Mouse (Mus musculus) kidney, embryonic 15.5 days (tissue): ENCODE results near the gene Myo18a. TPM values are rescaled to one million over a fixed set of nuclear protein-coding genes. Genes with fewer than 3 reads are reported as not detected.

Source experiments
- ATAC-seq: fragments of 200-750 bp; cut with Nextera tagmentation; replicated peaks from 2 replicates; pipeline ENCODE4 v1.8.0; 2017; ENCODE audit warnings: moderate TSS enrichment; ENCODE audit not compliant: low FRiP score
- H3K27ac ChIP-seq: fragments of 300-500 bp; sonication (generic); 2 replicates; pipeline ENCODE4 v1.5.1; 2015; ENCODE audit warnings: mild to moderate bottlenecking, inconsistent platforms
- H3K27me3 ChIP-seq: fragments of 300-500 bp; sonication (generic); 2 replicates; pipeline ENCODE4 v1.6.1; 2015; ENCODE audit warnings: inconsistent platforms
- H3K36me3 ChIP-seq: fragments of 300-500 bp; sonication (generic); 2 replicates; pipeline ENCODE4 v1.6.1; 2015; ENCODE audit warnings: inconsistent platforms
- H3K4me1 ChIP-seq: fragments of 300-500 bp; sonication (generic); 2 replicates; pipeline ENCODE4 v1.6.1; 2015; ENCODE audit warnings: inconsistent platforms
- H3K4me2 ChIP-seq: fragments of 300-500 bp; sonication (generic); 2 replicates; pipeline ENCODE4 v1.6.1; 2015; ENCODE audit warnings: moderate library complexity, mild to moderate bottlenecking, inconsistent platforms
- H3K4me3 ChIP-seq: fragments of 300-500 bp; sonication (generic); replicated peaks from 2 replicates; pipeline ENCODE4 v1.5.1; 2015; ENCODE audit warnings: mild to moderate bottlenecking, inconsistent platforms
- H3K9ac ChIP-seq: fragments of 300-500 bp; sonication (generic); 2 replicates; pipeline ENCODE4 v1.6.1; 2015; ENCODE audit warnings: mild to moderate bottlenecking, inconsistent platforms
- H3K9me3 ChIP-seq: fragments of 300-500 bp; sonication (generic); replicated peaks from 2 replicates; pipeline ENCODE4 v1.6.1; 2016; ENCODE audit warnings: inconsistent platforms
- WGBS: fragments of 180-500 bp; shearing (Covaris S2); methylation state at CpG from one replicate; pipeline ENCODE4 v1.1.7; 2015; ENCODE audit warnings: mixed read lengths; 5-methylcytosine and 5-hydroxymethylcytosine counted together
- polyA plus RNA-seq: library from polyadenylated mRNA; unstranded; fragments of >200 nt; fragmentation: Nextera tagmentation; extraction: Ambion mirVana; gene quantifications from 2 replicates; pipeline ENCODE4 v1.2.1, GENCODE M21; 2015

The Myo18a gene
- polyA plus RNA-seq, 1 experiment from 2014 or later = 31.8 TPM

DNA sequence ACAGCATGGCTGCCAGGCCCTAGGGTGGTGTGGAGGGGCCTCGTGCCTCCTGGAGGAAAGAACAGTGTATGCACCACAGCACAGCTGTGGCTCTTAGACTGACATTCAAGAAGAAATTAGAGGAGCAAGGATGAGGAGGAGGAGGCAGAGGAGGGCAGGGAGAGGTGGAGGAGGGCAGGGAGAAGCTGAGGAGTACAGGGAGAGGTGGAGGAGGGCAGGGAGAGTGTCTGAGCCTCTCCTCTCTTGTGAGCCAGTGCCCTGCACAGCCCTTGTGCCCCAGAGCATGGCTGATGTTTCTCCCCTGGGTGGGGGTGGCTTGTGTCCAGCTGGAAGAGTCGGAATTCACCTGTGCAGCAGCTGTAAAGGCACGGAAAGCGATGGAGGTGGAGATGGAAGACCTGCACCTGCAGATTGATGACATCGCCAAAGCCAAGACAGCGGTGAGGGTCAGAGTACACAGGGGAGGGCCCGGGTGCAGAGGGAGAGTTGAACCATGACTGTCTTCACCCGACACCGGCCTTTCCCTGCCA, 84.6 kb downstream of the Myo18a start:
- no peaks in the 10 kb centered on the region for H3K9me3 ChIP-seq
- WGBS = 33% methylated on average over 9 of the region's 9 CpGs
- H3K36me3 ChIP-seq = peaks cover 83% of the 10 kb centered on the region
- H3K27me3 ChIP-seq = peaks cover 15% of the 10 kb centered on the region
- peaks cover 51% of the 10 kb centered on the region for H3K4me1 ChIP-seq
- no peak overlapping the region for H3K9ac ChIP-seq
- peak overlapping the region; percentile 48; the same call in 1 of the 2 replicates for H3K27ac ChIP-seq
- H3K4me2 ChIP-seq = 0 out of 2 replicates have a peak overlapping the region, but pooled peaks have one; percentile 12
- no peak overlapping the region for H3K4me3 ChIP-seq
- ATAC-seq = peak; percentile 72

DNA sequence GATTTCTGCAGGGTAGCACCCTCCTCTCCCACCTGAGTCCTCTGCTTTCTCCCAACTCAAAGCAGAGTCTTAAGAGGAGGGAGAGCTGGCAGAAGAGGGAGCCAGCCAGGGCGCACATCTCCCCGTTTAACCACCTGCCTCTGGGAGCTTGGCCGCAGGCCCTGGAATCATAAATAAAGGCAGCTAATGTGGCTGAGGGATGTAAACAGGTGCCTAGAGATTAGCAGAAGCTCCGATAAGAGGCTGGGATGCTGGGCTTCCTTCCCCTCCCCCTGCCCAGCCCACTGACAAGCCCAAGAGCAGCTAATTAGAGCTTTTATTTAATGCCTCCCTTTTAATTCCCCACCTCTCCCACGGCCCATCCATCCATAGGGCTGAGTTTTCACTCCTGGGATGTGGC, 85.1 kb downstream of the Myo18a start:
- peaks cover 82% of the 10 kb centered on the region for H3K36me3 ChIP-seq
- H3K27ac ChIP-seq = peak overlapping the region; percentile 48; the same call in 1 of the 2 replicates
- 31% methylated on average over 5 of the region's 5 CpGs for WGBS
- 0 out of 2 replicates have a peak, but pooled peaks have one; percentile 6 for ATAC-seq
- H3K27me3 ChIP-seq = peaks cover 15% of the 10 kb centered on the region
- H3K4me3 ChIP-seq = no peak overlapping the region
- H3K9ac ChIP-seq = no peak overlapping the region
- peaks cover 51% of the 10 kb centered on the region for H3K4me1 ChIP-seq
- H3K9me3 ChIP-seq = no peaks in the 10 kb centered on the region
- H3K4me2 ChIP-seq = 0 out of 2 replicates have a peak overlapping the region, but pooled peaks have one; percentile 12

DNA sequence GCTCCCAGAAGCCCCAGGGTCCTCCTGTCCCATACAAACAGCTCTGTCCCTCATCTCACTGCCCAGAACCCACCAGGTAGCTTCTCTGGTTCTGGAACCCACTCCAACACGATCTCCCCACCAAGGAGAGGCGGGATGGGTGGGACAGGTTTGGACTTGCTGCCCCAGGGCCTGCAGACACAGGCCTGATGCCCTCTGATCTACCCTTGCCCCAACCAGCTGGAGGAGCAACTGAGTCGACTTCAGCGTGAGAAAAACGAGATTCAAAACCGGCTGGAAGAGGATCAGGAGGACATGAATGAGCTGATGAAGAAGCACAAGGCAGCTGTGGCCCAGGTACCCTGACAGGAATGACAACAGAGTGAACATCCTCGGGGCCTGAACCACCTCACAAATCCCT, 86.1 kb downstream of the Myo18a start:
- Histone ChIP-seq H3K4me2 (no peak overlapping the region), H3K27ac (no peak overlapping the region), H3K27me3 (peaks cover 14% of the 10 kb centered on the region), H3K9ac (no peak overlapping the region), H3K9me3 (no peaks in the 10 kb centered on the region), H3K36me3 (peaks cover 81% of the 10 kb centered on the region), H3K4me3 (no peak overlapping the region), H3K4me1 (peaks cover 50% of the 10 kb centered on the region)
- WGBS = 77% methylated on average over 7 of the region's 7 CpGs
- ATAC-seq = no peak

DNA sequence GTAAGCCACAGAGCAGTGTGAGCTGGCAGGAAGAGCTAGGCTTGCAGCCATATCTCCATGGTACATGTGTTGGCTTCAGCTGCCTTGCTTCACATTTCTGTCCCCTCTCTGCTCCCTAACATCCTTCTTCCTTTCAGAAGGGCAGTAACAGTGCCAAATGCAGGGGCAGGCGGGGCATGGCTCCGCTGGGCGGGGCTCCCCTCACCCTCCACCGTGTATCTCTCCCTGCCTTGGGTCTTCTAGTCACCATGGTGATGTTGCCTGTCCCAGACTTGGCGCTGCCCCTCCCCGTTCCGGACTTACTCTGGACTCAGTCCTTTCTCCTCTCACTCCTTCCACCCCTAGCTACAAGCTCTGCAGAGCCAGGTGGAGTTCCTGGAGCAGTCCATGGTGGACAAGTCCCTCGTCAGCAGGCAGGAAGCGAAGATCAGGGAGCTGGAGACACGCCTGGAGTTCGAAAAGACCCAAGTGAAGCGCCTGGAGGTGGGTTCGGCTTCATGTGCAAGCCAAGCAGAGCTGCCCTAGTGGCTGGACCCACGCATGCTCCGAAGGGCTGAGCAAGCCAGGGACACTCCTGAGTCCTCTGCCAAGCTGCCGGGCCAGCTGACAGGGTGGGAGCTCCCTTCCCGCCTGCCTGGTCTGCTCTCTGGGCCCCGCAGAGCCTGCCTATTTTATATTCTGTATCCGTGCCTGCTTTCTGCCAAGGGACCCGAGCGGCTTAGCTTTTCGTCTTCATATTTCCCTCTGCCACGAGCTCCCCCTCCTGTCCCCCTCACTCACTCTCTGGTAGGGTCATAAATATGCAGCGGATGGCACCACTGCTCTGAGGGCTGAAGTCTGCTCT, 87.6 kb downstream of the Myo18a start:
- WGBS = 47% methylated on average over 24 of the region's 24 CpGs
- no peak overlapping the region for H3K4me3 ChIP-seq
- no peaks in the 10 kb centered on the region for H3K9me3 ChIP-seq
- no peak for ATAC-seq
- peak overlapping the region; percentile 19; the same call in 1 of the 2 replicates for H3K4me2 ChIP-seq
- H3K4me1 ChIP-seq = peaks cover 55% of the 10 kb centered on the region
- no peak overlapping the region for H3K9ac ChIP-seq
- H3K27ac ChIP-seq = no peak overlapping the region
- peaks cover 14% of the 10 kb centered on the region for H3K27me3 ChIP-seq
- H3K36me3 ChIP-seq = peaks cover 74% of the 10 kb centered on the region

DNA sequence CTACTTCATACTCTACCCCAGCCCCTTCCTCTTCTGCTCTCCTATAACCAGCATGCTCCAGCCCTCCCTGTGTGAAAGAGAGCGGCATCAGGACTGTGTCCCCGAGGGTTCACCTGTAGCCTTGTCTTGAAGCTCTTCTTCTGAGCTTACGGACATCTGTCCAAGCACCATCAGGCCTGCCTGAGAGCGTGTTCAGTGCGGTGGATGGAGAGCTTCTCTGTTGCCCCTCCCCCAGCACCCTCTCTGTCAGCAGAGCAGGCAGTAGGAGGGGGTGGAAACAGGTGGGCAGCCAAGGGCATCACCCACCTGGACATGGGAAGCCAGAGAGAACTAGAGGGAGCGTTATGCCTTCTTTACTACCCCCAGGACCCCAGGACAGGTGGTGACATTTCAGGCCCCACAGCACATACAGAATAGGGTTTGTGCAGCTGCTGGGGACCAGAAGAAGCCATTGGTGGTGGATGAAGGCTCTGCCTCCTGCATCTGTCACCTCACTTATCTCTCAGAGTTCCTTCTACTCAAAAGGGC, 88.5 kb downstream of the Myo18a start:
- WGBS = 76% methylated on average over 6 of the region's 6 CpGs
- peaks cover 68% of the 10 kb centered on the region for H3K36me3 ChIP-seq
- no peak overlapping the region for H3K9ac ChIP-seq

DNA sequence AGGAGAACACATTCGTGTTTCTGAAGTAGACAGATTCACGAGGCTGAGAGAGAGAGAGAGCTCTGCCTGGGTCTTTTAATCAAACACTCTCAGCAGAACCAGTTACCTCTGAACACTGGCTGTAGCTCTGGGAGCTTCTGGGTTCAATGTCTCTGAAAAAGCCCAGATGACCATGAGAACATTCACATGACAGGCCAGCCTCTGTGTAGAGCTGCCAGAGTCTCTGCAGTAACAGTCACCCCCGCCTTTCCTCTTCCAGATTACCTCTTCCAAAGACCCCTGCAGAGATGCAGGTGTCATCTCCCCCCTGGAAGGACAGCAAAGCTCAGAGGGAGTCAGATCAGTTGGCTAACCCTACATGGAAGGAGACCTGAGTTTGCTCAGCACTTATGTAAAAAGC, 89.1 kb downstream of the Myo18a start:
- Histone ChIP-seq H3K9me3 (no peaks in the 10 kb centered on the region), H3K4me1 (peaks cover 49% of the 10 kb centered on the region), H3K36me3 (peaks cover 65% of the 10 kb centered on the region), H3K27ac (no peak overlapping the region), H3K4me2 (no peak overlapping the region), H3K4me3 (no peak overlapping the region), H3K9ac (no peak overlapping the region), H3K27me3 (peaks cover 12% of the 10 kb centered on the region)
- no peak for ATAC-seq
- WGBS = 50% methylated on average over 3 of the region's 3 CpGs

More for the DNA sequence above, 88.5 kb downstream of the Myo18a start:
- Histone ChIP-seq H3K4me1 (peaks cover 55% of the 10 kb centered on the region), H3K4me3 (no peak overlapping the region), H3K27ac (no peak overlapping the region), H3K27me3 (peaks cover 10% of the 10 kb centered on the region; the same call in 1 of the 2 replicates), H3K4me2 (no peak overlapping the region), H3K9me3 (no peaks in the 10 kb centered on the region)
- no peak for ATAC-seq

DNA sequence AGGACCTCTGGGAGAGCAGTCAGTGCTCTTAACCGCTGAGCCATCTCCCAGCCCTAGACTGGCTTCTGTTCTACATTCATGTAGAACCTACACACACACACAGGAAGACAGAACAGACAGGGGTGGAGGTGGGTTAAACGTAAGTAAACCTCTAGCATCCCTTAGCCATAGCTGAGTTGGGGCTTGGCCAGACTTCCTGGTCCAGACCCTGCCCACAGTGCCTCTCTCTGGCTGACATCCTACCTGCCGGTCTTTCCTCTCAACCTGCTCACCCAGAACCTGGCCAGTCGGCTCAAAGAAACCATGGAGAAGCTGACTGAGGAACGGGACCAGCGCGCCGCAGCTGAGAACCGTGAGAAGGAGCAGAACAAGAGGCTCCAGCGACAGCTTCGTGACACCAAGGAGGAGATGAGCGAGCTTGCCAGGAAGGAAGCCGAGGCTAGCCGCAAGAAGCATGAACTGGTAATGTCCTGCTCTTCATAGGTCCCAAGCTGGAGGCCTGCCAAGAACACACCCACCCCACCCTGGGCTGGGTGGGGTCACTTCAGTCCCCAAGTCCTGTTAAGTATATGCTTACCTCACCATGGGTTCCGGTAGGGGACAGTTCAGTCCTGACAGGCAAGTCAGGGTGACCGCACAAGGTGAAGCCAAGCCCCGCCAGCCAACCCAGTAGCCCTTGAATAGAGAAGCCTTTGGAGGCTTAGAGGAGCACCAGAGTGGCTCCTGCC, 90.1 kb downstream of the Myo18a start:
- 92% methylated on average over 17 of the region's 17 CpGs for WGBS
- H3K36me3 ChIP-seq = peaks cover 68% of the 10 kb centered on the region
- H3K27ac ChIP-seq = no peak overlapping the region
- H3K9me3 ChIP-seq = no peaks in the 10 kb centered on the region
- peaks cover 40% of the 10 kb centered on the region for H3K4me1 ChIP-seq
- no peak overlapping the region for H3K9ac ChIP-seq
- ATAC-seq = no peak
- no peak overlapping the region for H3K4me3 ChIP-seq
- no peak overlapping the region for H3K4me2 ChIP-seq
- H3K27me3 ChIP-seq = peaks cover 21% of the 10 kb centered on the region

DNA sequence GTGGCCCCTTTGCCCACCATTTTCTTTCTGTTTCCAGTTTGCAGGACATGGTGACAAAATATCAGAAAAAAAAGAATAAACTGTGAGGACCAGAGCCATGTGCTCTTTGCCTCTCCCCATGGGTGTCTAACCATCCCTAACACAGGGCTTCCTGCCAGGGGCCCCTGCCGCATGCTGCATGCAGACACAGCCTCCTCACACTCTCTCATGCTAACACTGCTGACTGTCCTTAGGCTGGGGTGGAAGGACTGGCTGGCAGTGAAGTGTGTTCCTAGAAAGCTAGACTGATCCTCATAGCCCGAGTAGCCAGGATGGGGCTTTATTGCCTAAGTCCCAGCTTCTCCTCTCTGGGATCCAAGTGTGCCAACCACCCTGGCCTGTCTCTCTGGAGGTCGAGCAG, 91.6 kb downstream of the Myo18a start:
- Histone ChIP-seq H3K36me3 (peaks cover 63% of the 10 kb centered on the region), H3K4me3 (no peak overlapping the region), H3K9me3 (no peaks in the 10 kb centered on the region), H3K9ac (no peak overlapping the region), H3K4me1 (peaks cover 32% of the 10 kb centered on the region), H3K4me2 (no peak overlapping the region), H3K27ac (no peak overlapping the region), H3K27me3 (peaks cover 33% of the 10 kb centered on the region)
- WGBS = 61% methylated on average over 3 of the region's 3 CpGs
- no peak for ATAC-seq

DNA sequence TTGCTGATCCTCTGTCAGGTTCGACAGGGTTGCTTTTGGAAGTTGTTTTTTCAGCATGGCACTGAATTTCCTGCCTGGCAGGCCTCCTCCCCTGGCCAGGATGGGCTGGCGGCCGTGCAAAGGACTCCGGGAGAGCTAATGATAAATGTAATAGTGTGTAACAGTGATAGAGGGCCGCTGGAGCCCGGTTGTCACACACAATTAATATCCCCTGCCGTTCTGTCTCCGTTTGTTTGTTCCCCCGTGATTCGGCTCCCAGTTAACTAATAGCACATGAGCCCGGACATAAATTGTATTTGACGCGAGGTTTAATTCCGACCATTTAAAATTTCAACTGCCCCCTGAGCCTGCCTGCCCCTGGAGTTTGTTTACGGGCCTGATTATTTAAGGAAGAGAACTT, 92.3 kb downstream of the Myo18a start:
- no peak overlapping the region for H3K27ac ChIP-seq
- peaks cover 40% of the 10 kb centered on the region for H3K27me3 ChIP-seq
- H3K9me3 ChIP-seq = no peaks in the 10 kb centered on the region
- peaks cover 29% of the 10 kb centered on the region for H3K4me1 ChIP-seq
- ATAC-seq = no peak
- peaks cover 65% of the 10 kb centered on the region for H3K36me3 ChIP-seq
- H3K4me2 ChIP-seq = no peak overlapping the region
- H3K9ac ChIP-seq = no peak overlapping the region
- no peak overlapping the region for H3K4me3 ChIP-seq
- WGBS = 21% methylated on average over 15 of the region's 15 CpGs

DNA sequence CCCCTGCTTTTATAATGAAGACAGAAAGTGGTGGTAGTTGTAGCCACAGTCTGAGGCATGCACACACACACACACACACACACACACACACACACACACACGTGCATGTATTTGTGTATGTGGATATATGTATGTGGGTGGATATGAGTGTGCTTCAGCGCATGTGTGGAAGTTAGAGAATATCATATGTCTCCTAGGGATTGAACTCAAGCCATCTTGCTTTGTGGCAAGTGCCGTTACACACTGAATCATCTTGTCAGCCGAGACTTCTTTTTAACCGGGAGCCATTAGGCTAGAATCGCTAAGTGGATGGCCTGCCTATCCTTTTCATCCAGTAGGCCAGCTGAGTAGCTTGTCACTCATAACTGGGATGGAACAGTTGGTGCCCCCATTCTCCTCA, 94.0 kb downstream of the Myo18a start:
- H3K36me3 ChIP-seq = peaks cover 58% of the 10 kb centered on the region
- peaks cover 14% of the 10 kb centered on the region for H3K4me1 ChIP-seq
- no peak overlapping the region for H3K27ac ChIP-seq
- H3K4me2 ChIP-seq = no peak overlapping the region
- no peak overlapping the region for H3K9ac ChIP-seq
- no peak overlapping the region for H3K4me3 ChIP-seq
- H3K27me3 ChIP-seq = peaks cover 54% of the 10 kb centered on the region
- 87% methylated on average over 6 of the region's 6 CpGs for WGBS
- ATAC-seq = no peak
- H3K9me3 ChIP-seq = no peaks in the 10 kb centered on the region

DNA sequence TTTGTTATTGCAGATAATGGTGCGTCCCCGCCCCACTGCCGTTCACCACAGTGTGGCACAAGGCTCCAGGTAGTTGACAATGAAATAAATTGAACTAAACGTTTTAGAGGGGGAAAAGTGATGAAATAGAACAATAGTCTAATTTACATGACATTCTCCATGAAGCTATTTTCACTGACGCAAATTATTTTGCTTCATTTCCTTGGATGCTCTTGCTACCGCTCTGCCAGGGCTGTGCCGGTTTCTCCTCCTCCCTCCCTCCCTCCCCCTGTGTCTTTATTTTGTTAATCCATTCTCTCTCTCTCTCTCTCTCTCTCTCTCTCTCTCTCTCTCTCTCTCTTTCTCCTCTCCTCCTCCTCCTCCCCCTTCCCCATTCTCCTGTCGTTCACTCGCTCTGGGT, 95.5 kb downstream of the Myo18a start:
- H3K9ac ChIP-seq = no peak overlapping the region
- 55% methylated on average over 9 of the region's 9 CpGs for WGBS
- peaks cover 46% of the 10 kb centered on the region for H3K36me3 ChIP-seq
- H3K4me3 ChIP-seq = no peak overlapping the region
- no peak for ATAC-seq
- peaks cover 48% of the 10 kb centered on the region for H3K27me3 ChIP-seq
- no peaks in the 10 kb centered on the region for H3K9me3 ChIP-seq
- H3K27ac ChIP-seq = no peak overlapping the region
- no peak overlapping the region for H3K4me2 ChIP-seq
- peaks cover 14% of the 10 kb centered on the region for H3K4me1 ChIP-seq

DNA sequence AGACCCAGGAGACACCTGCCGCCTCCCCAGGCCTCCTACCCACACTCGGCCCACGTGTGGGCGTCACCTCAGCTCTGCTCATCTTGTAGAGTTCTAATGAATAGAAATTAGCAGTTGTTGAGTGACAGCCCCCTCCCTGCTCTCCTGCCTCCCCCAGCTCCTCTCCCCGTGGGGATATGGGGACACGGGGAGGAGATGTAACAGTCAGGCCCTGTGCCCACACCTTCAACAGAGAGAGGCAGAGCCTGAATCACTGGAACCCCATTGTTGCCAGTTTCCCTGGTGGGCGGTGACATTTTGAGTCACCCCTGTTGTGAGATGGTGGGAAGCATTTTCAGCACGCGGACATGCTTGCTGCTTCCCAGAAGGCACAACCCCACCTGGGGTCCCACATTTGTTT, 97.9 kb downstream of the Myo18a start:
- Histone ChIP-seq H3K27me3 (peaks cover 48% of the 10 kb centered on the region), H3K9me3 (no peaks in the 10 kb centered on the region), H3K36me3 (peaks cover 42% of the 10 kb centered on the region), H3K27ac (no peak overlapping the region), H3K4me2 (no peak overlapping the region), H3K4me3 (no peak overlapping the region), H3K4me1 (0 out of 2 replicates have a peak, but pooled peaks cover 3% of the 10 kb centered on the region), H3K9ac (no peak overlapping the region)
- 73% methylated on average over 9 of the region's 9 CpGs for WGBS
- no peak for ATAC-seq
